Mouse (Mus musculus): Measurements from ENCODE around the gene Ufd1. TPM values are rescaled to one million over a fixed set of nuclear protein-coding genes. Genes with fewer than 3 reads are reported as not detected.

The Ufd1 gene
- 18.9 and 25.8 TPM in 2 replicates for polyA plus RNA-seq (2012; rRNA removed)

DNA sequence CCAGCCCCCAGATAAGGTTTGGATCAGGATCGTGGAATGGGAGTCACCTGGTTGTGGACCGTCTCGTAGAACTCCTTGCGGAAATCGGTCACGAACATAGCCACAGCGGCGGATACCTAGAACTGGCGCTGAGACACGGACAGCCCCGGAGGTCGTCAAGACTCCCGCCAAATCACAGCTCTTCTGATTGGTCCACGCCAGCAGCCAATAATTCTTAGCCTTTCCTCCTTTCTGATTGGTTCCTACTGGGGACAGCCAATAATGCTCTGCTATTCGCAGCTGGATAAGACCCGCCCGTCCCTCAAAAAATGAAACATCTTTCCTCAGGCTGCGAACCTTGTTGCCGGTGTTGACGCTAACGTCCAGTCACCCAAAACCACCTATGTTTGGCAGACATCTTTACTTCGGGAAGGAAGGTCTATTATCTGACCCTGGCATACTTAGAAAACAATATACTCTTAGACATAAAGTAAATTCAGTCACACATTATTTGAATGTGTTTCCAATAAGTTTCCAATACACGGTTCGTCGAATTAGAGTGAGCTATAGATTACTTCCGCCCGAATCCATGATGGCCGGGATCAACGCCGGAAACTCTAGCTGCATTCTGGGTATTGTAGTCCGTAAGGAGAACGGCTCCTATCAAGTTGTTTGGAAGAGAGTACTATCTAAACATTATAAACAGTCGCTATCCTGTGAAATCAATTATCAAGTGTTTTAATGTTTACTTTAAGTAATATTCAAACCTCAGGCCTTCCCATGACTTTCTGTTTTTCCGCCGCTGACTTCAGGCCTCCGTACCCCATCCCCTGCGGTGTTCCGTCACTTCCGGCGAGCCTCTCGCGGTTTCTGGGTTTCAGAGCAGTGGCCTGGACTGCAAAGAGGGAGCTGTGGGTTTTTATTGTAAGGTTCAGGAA, at the start of gene Ufd1, which contains the start of gene Cdc45:
TSS of gene Ufd1 (plus strand) at position 312 of the 917 bp plus-strand sequence.
TSS of gene Cdc45 (minus strand) at position 520 of the 917 bp plus-strand sequence.

DNA sequence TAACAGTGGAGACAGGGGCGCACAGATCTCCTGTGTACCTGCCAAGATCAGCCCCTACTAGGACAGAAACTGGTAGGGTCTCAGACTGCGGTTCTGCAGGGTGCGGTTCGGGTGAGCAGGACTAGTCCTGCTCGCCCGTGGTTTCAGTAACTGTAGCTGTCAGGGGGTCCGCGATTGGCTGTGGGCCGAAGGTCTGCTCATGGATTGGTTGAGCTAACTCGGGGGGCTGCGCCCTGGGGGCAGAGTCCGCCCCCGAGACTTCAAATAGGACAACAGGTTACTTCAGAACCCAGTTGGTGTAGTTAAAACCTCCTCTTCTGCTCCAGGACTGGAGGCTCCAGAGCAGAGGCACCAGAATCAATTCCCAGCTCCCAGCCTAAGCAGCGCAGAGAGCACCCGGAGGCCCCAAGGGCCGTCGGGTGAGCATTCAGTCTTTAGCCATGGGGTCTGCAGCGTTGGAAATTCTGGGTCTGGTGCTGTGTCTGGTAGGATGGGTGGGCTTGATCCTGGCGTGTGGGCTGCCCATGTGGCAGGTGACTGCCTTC, 35.0 kb upstream of the Ufd1 start, which contains the start of gene Cldn5:
TSS of gene Cldn5 (plus strand) at position 292 of the 545 bp plus-strand sequence.

DNA sequence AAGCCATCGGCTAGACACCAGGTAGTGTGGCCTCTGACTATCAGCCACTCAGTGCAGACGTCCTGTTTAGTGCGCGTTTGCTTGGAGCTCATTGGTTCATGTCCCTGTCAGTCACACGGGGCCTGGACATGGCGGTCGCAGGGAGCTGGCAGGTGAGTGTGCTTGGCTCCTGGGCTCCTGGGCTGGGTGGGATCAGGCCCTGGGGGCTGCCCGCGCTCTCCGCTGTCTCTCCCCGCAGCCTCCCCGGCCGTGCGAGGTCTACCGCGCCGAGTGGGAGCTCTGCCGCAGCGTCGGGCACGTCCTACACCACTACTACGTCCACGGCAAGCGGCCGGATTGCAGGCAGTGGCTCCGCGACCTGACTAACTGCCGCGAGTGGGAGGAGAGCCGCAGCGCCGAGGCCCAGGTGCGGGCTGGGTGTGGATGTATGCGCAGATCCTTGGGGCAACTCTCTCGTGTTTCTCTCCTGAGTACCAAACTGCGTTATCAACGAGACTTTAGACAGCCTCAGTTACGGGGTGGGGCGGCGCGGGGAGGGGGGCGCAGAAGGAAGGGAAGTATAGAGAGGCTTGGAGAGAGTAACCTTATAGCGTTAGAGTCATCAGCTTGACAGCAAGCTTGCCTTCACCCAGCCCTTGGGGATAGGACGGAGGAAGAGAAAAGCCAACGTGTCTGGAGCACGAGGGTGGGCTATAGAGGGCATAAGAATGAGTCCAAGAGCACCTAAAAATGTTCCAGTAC, 25.1 kb downstream of the Ufd1 start, which contains the start of the genes 2510002D24Rik and Gm28539:
TSS of gene 2510002D24Rik (plus strand) at position 111 of the 741 bp plus-strand sequence.
TSS of gene Gm28539 (plus strand) at position 117 of the 741 bp plus-strand sequence.

GRCm38 (mm10) chr16:18876442-18877308, 65.1 kb downstream of the Ufd1 start, which contains the start of the genes Mrpl40 and Hira:
Mrpl40 (minus strand) TSS chr16:18876862.
Hira (plus strand) TSS chr16:18877037.

Other genes with a start within 250 kb of the Ufd1 start
- gene Tbx1, start 221.1 kb upstream of the Ufd1 start, polyA plus RNA-seq (2012; rRNA removed): 12.2 and 14.2 TPM in 2 replicates
- 26.8 and 54.9 TPM in 2 replicates for gene Gp1bb, start 189.4 kb upstream of the Ufd1 start, polyA plus RNA-seq (2012; rRNA removed)
- 19.4 and 20.3 TPM in 2 replicates for gene Gm49601, start 185.4 kb upstream of the Ufd1 start, polyA plus RNA-seq (2012; rRNA removed)
- 47.0 and 49.5 TPM in 2 replicates for gene Sept5, start 181.8 kb upstream of the Ufd1 start, polyA plus RNA-seq (2012; rRNA removed)
- gene Cldn5, start 34.9 kb upstream of the Ufd1 start, polyA plus RNA-seq (2012; rRNA removed): 163 and 176 TPM in 2 replicates
- 10.8 and 17.1 TPM in 2 replicates for gene Cdc45, start 208 bp downstream of the Ufd1 start, polyA plus RNA-seq (2012; rRNA removed)
- 64.9 and 69.6 TPM in 2 replicates for gene 2510002D24Rik, start 24.8 kb downstream of the Ufd1 start, polyA plus RNA-seq (2012; rRNA removed)
- gene Gm28539, start 24.8 kb downstream of the Ufd1 start, polyA plus RNA-seq (2012; rRNA removed): 0.44 and 2.4 TPM in 2 replicates
- 12.0 and 12.1 TPM in 2 replicates for gene Mrpl40, start 65.1 kb downstream of the Ufd1 start, polyA plus RNA-seq (2012; rRNA removed)
- gene Hira, start 65.3 kb downstream of the Ufd1 start, polyA plus RNA-seq (2012; rRNA removed): 78.1 and 100 TPM in 2 replicates

Measured in ovary, adult 2 months (tissue).